Mouse (Mus musculus): ENCODE measurements around the gene Gpr152.

DNA sequence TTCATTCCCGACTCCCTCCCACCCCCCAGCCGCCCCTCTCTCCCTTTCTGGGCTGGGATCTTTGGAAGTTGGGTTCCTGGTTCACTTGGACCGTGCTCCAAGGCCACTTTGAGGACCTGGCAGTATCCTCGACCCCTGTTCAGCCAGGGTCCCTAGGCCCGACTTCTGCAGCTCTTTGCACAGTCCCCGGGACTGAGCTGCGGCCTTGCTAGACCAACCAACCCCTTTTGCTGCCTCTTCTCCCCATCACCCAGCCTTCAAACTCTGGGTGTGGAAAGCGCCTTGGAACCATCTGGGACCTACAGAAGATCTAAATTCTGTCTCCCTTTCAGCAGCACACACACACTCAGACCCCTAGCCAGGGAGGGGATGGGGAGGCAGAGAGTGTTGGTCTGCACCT, 9.2 kb downstream of the Gpr152 start:
- no peak for TF ChIP-seq CTCF (IDR thresholded peaks at IDR 0.05; ENCODE audit: low read depth)
- no peak for TF ChIP-seq EP300 (optimal IDR thresholded peaks at IDR 0.05)
